Mouse (Mus musculus) CD4-positive, CD25-positive, alpha-beta regulatory T cell, adult 9 weeks (primary cell): ENCODE data around the gene Fam118b. TPM values are rescaled to one million over a fixed set of nuclear protein-coding genes. Genes with fewer than 3 reads are reported as not detected.

ENCODE experiments used
- polyA plus RNA-seq: library from polyadenylated mRNA; unstranded; fragments of 100-300 nt; shearing (Covaris generic); gene quantifications from one replicate; pipeline ENCODE4 v1.2.1, GENCODE M21; 2017

The Fam118b gene
- polyA plus RNA-seq, result 66.7 TPM

DNA sequence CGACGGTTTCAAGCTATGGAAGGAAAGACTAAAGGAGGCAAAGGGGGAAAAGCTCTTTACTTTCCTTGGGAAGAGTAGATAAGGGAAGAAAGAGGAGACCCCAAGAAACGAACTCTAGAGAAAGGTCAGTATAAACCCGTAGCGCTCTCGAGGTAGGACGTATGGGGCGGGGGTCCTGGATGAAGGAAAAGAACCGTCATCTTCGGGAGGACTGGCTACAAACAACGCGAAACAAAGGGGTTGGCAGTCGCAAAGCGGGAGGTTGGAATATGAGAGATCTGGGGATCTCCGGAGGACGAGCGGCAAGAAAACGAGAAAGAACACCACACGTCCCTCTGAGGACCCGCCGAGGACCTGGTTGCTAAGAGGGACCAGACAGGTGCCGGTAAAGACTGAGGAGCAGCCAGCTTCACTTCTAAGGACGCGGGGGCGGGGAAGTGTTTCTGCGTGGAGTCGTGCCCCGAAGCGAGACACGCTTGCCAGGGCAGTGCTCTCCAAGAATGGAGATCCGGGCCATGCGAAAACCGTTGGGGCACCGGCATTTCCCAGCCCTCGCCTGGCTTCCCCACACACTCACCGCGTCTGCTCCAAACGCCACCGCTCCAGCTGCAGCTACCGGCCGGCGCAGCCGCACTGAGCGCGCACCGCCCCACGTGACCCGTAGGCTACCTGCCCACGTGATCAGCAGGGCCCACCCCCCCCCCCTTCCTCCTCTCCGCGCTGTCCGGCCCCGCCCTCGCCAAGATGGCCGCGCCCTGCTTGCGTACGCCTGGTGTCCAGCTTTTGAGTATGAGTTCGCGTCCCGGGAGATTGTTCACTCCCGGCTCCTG is at the start of gene Fam118b, which contains the start of gene Rpusd4:
Gene Fam118b, minus strand, starts transcription at position 660 of the 830 bp plus-strand sequence.
Gene Rpusd4, plus strand, starts transcription at position 720 of the 830 bp plus-strand sequence.

GRCm38 (mm10) chr9:35210542-35211474 is 56.8 kb downstream of the Fam118b start, which contains the start of gene Foxred1:
Gene Foxred1 (minus strand): TSS chr9:35211055.

DNA sequence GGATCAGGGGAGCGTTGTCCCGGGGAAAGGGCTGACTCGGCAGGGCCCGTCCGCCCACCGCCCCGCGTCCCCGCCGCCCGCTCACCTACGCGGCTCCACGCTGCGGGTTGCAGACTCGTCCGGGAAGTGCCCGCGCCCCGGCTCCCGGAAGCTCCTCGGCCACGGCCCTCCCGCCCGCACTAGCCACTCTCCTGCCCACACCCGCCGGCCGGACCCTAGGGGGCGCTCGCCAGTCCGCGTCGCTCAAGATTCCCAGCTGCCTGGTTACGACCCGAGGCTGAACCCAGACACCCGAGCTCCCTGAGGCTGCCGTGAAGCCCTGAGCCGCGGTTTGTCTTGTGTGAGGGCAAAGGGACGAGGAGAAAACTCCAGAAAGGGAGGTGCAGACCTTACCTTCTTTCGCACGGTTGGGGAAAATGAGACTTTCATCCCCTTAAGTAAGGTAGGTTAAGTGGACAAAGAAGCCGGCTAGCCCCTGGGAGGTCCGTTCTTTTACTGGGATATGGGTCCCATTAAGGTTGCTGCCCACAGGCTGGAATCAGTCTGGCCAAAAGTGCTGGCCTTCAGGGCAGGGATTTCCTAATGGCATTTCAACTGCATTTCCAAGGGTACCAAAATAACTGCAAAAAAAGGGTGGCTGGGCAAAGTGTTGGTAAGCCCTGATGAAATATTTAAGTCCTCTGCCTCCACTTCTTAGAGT is 67.7 kb downstream of the Fam118b start, which contains the start of the genes Srpr and Tirap:
Gene Srpr, plus strand, starts transcription at position 404 of the 700 bp plus-strand sequence.
Gene Tirap, minus strand, starts transcription at position 520 of the 700 bp plus-strand sequence.

GRCm38 (mm10) chr9:35175251-35176123 is 92.1 kb downstream of the Fam118b start, which contains the start of gene Dcps:
Gene Dcps (minus strand): TSS chr9:35176061.

Other genes with a start within 250 kb of the Fam118b start
- gene St3gal4, start 148.5 kb downstream of the Fam118b start, polyA plus RNA-seq, result 17.0 TPM
- gene Dcps, start 91.7 kb downstream of the Fam118b start, polyA plus RNA-seq, result 87.7 TPM
- gene Srpr, start 67.6 kb downstream of the Fam118b start, polyA plus RNA-seq, result 155 TPM
- gene Tirap, start 67.5 kb downstream of the Fam118b start, polyA plus RNA-seq, result 8.2 TPM
- gene Foxred1, start 56.8 kb downstream of the Fam118b start, polyA plus RNA-seq, result 53.0 TPM
- gene Rpusd4, start 60 bp upstream of the Fam118b start, polyA plus RNA-seq, result 59.3 TPM
- 3.6 TPM for gene Cdon, start 153.3 kb upstream of the Fam118b start, polyA plus RNA-seq